Mouse (Mus musculus) embryo, embryonic 9.5 days (tissue): ENCODE measurements at regions not wholly inside any gene's neighbourhood (a gene's known extent, or its start where the extent isn't known, plus 50 kb on each side); places are given as distances from the start of the nearest gene placed in this dataset.

Experiments used
- DNase-seq: peaks from one replicate; pipeline ENCODE4 v3.0.0-alpha.2; 2017; ENCODE audit errors: extremely low spot score

GRCm38 (mm10) chr6:148600934-148601333 is 156.7 kb upstream of the Tmtc1 start:
- DNase-seq = no peak

- no peak for DNase-seq
Measured at GRCm38 (mm10) chr6:148599473-148599872, 155.3 kb upstream of the Tmtc1 start.

GRCm38 (mm10) chr6:148598746-148599337 is 154.7 kb upstream of the Tmtc1 start:
- peak; percentile 68 for DNase-seq

- DNase-seq = no peak
Measured at GRCm38 (mm10) chr6:148595009-148595770, 151.0 kb upstream of the Tmtc1 start.

GRCm38 (mm10) chr6:148588971-148589370 is 144.8 kb upstream of the Tmtc1 start:
- no peak for DNase-seq

- DNase-seq = no peak
Measured at GRCm38 (mm10) chr6:148586439-148587321, 142.5 kb upstream of the Tmtc1 start.

GRCm38 (mm10) chr6:148584126-148584525 is 139.9 kb upstream of the Tmtc1 start:
- DNase-seq = no peak

- DNase-seq = no peak
Measured at GRCm38 (mm10) chr6:148578281-148578680, 134.1 kb upstream of the Tmtc1 start.

GRCm38 (mm10) chr6:148577663-148578062 is 133.5 kb upstream of the Tmtc1 start:
- no peak for DNase-seq

- DNase-seq = no peak
Measured at GRCm38 (mm10) chr6:148574742-148575453, 130.7 kb upstream of the Tmtc1 start.

- DNase-seq = no peak
Measured at GRCm38 (mm10) chr6:148572201-148572600, 128.0 kb upstream of the Tmtc1 start.

- no peak for DNase-seq
Measured at GRCm38 (mm10) chr6:148571651-148572050, 127.5 kb upstream of the Tmtc1 start.

- DNase-seq = no peak
Measured at GRCm38 (mm10) chr6:148564146-148564545, 120.0 kb upstream of the Tmtc1 start.

- no peak for DNase-seq
Measured at GRCm38 (mm10) chr6:148562206-148562708, 118.1 kb upstream of the Tmtc1 start.

GRCm38 (mm10) chr6:148556484-148556871 is 112.3 kb upstream of the Tmtc1 start:
- DNase-seq = no peak

- DNase-seq = no peak
Measured at GRCm38 (mm10) chr6:148555651-148556483, 111.7 kb upstream of the Tmtc1 start.

GRCm38 (mm10) chr6:148554463-148554862 is 110.3 kb upstream of the Tmtc1 start:
- no peak for DNase-seq

- no peak for DNase-seq
Measured at GRCm38 (mm10) chr6:148553616-148554015, 109.4 kb upstream of the Tmtc1 start.

GRCm38 (mm10) chr6:148551097-148551496 is 106.9 kb upstream of the Tmtc1 start:
- no peak for DNase-seq

- DNase-seq = no peak
Measured at GRCm38 (mm10) chr6:148548138-148548778, 104.1 kb upstream of the Tmtc1 start.
